Mouse (Mus musculus) CD4-positive, CD25-positive, alpha-beta regulatory T cell, adult 4 months (primary cell): ENCODE results near the gene Eva1c. TPM values are rescaled to one million over a fixed set of nuclear protein-coding genes. Genes with fewer than 3 reads are reported as not detected.

Experiments
- ATAC-seq: one replicate; pipeline ENCODE4 v1.8.0; 2017
- polyA plus RNA-seq, 2 experiments: library from polyadenylated mRNA; unstranded; fragments of 100-300 nt; shearing (Covaris generic); gene quantifications; one replicate each; pipeline ENCODE4 v1.2.1; 2017

The Eva1c gene
- polyA plus RNA-seq, 2 experiments from 2014 or later, result not detected

- ATAC-seq, result no peak
Measured at GRCm38 (mm10) chr16:90869361-90869760, 42.8 kb downstream of the Eva1c start.

- no peak for ATAC-seq
Measured at GRCm38 (mm10) chr16:90872936-90873335, 46.4 kb downstream of the Eva1c start.

GRCm38 (mm10) chr16:90874536-90874935 is 48.0 kb downstream of the Eva1c start:
- ATAC-seq, result no peak

GRCm38 (mm10) chr16:90878135-90878860 is 51.8 kb downstream of the Eva1c start:
- no peak for ATAC-seq

GRCm38 (mm10) chr16:90882501-90882977 is 56.0 kb downstream of the Eva1c start:
- ATAC-seq, result no peak

- no peak for ATAC-seq
Measured at GRCm38 (mm10) chr16:90885351-90885750, 58.8 kb downstream of the Eva1c start.

- ATAC-seq, result no peak
Measured at GRCm38 (mm10) chr16:90885781-90886565, 59.5 kb downstream of the Eva1c start.

GRCm38 (mm10) chr16:90890683-90891082 is 64.2 kb downstream of the Eva1c start:
- no peak for ATAC-seq

GRCm38 (mm10) chr16:90891601-90892000 is 65.1 kb downstream of the Eva1c start:
- no peak for ATAC-seq

GRCm38 (mm10) chr16:90892081-90892480 is 65.6 kb downstream of the Eva1c start:
- peak; percentile 39 for ATAC-seq

GRCm38 (mm10) chr16:90893019-90893418 is 66.5 kb downstream of the Eva1c start:
- no peak for ATAC-seq

GRCm38 (mm10) chr16:90893792-90894191 is 67.3 kb downstream of the Eva1c start:
- peak; percentile 39 for ATAC-seq

- no peak for ATAC-seq
Measured at GRCm38 (mm10) chr16:90897651-90898050, 71.1 kb downstream of the Eva1c start.

GRCm38 (mm10) chr16:90899498-90899897 is 73.0 kb downstream of the Eva1c start:
- ATAC-seq, result no peak

- ATAC-seq, result no peak
Measured at GRCm38 (mm10) chr16:90901364-90901763, 74.8 kb downstream of the Eva1c start.

- no peak for ATAC-seq
Measured at GRCm38 (mm10) chr16:90903300-90903699, 76.8 kb downstream of the Eva1c start.

- no peak for ATAC-seq
Measured at GRCm38 (mm10) chr16:90907250-90907649, 80.7 kb downstream of the Eva1c start.

GRCm38 (mm10) chr16:90910855-90911533 is 84.5 kb downstream of the Eva1c start:
- ATAC-seq, result no peak

- no peak for ATAC-seq
Measured at GRCm38 (mm10) chr16:90911766-90912165, 85.2 kb downstream of the Eva1c start.

GRCm38 (mm10) chr16:90916040-90916481 is 89.5 kb downstream of the Eva1c start:
- no peak for ATAC-seq

- no peak for ATAC-seq
Measured at GRCm38 (mm10) chr16:90917156-90917555, 90.6 kb downstream of the Eva1c start.

GRCm38 (mm10) chr16:90921471-90922159 is 95.1 kb downstream of the Eva1c start:
- no peak for ATAC-seq
